Mouse (Mus musculus) urinary bladder, adult 2 months (tissue): Measurements from ENCODE around the gene Tead3. TPM values are rescaled to one million over a fixed set of nuclear protein-coding genes. Genes with fewer than 3 reads are reported as not detected.

Experiments
- DNase-seq: peaks from one replicate; pipeline ENCODE4 v3.0.0; 2022; ENCODE audit warnings: low spot score
- polyA plus RNA-seq: library from polyadenylated mRNA; depleted of rRNA; stranded (reverse); fragments of >200 nt; gene quantifications from 2 replicates; pipeline ENCODE4 v1.2.3, GENCODE M21; 2012; rRNA removed

The Tead3 gene
- polyA plus RNA-seq, 1 experiment = 41.6 TPM

DNA sequence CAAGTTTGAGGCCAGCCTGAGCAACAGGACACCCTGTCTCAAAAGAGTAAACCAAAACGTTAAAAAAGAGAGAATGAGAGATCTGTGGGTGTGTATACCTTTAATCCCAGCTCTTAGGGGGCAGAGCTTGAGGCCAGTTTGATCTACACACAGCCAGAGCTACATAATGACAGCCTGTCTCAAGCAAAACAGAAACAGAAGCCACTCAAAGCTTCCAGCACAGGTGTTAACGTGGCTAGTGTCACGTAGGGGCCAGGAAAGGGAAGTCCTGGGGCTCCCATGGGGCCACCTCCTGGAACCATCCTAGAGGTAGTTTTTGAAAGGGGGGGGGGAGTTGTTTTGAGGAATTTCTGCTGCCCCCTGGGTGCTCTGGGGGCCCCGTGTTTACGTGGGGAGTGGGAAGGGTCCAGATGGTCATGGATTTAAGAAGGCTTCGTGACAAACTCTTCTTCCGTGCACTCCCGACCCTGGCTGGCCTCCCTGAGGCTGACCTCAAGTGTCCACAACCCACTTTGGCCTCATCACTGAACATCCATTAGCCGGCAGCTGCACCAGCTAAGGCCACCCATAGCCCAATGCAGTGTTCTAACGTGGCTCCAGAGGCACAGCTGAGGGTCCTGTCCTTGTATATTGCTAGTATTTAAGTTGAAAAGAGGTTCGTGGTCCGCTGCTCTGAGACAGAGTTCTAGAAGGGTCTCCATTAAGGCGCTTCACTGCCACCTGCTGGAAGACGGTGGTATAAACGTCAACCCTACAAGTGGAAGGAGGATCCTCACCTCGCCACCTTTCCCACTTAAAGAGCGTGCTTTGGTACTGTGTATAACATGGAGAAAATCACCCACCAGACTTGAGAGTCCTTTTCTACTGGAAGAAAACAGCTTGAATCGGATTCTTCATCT lies 42.1 kb downstream of the Tead3 start:
- peak; percentile 66 for DNase-seq

GRCm38 (mm10) chr17:28305172-28305571 lies 45.4 kb downstream of the Tead3 start:
- DNase-seq = no peak

GRCm38 (mm10) chr17:28300850-28301249 lies 49.8 kb downstream of the Tead3 start:
- DNase-seq = no peak

DNA sequence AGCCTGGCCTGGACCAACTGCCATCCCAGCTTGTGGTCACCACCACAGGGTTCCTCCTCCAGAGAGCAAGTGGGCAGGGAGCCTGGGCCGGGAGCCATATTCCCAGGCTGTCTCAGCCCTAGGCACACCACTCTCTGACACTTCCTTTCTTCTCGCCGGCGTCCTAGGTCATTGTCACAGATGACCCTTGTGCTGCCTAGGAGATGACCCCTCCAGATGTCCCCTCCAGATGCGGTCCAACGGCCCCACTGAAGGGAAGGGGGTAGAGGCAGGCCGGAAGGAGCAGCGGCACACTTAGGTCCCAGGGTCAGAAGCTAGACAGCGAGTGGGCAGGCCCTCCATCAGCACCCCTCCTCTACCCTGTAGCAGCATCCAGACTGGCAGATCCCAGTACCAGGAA lies 50.3 kb downstream of the Tead3 start:
- DNase-seq = no peak

GRCm38 (mm10) chr17:28299669-28300320 lies 50.8 kb downstream of the Tead3 start:
- no peak for DNase-seq

GRCm38 (mm10) chr17:28298888-28299287 lies 51.7 kb downstream of the Tead3 start:
- DNase-seq = no peak

DNA sequence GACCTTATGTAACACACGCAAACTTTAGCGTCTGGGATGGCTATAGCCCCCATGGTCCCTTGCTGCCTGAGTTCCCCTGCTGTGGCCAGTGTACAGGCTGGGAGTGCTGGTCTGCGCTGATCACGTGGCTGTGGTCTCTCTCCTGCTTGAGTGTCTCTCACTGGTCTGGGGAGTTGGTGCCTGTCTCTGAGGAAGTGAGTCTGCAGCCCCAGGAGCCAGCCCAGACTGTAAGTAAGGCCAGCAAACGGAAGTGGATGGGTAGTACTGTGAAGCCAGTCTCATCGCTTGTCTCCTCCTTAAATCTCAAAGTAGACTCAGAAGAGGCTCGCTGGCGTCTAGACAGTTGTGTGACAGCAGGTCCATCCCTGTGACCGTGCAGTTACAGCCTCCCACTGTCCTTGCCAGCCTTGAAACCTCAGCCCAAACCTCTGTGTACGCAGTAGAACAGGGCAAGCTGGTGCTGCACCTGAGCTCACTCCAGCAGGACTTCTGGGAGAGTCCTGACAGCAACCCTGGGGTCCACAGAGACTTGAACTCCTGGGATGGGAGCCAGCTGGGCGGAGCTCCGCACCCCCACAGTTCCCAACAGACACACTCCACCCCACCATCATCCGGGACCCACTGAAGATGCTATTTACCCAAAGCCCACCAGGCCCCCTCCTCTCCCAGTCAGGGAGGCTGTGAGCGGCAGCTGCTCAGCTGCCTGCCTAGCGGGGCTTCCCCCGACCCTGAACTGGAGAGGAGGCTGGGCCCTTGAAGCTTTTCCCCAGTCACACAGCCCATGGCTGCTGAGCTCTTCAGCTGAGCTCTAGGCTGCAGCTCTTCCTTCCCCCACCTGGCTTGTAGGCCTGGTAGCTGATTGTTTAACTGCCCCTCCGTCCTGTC lies 55.9 kb downstream of the Tead3 start:
- no peak for DNase-seq

GRCm38 (mm10) chr17:28293716-28294115 lies 56.9 kb downstream of the Tead3 start:
- DNase-seq = no peak

DNA sequence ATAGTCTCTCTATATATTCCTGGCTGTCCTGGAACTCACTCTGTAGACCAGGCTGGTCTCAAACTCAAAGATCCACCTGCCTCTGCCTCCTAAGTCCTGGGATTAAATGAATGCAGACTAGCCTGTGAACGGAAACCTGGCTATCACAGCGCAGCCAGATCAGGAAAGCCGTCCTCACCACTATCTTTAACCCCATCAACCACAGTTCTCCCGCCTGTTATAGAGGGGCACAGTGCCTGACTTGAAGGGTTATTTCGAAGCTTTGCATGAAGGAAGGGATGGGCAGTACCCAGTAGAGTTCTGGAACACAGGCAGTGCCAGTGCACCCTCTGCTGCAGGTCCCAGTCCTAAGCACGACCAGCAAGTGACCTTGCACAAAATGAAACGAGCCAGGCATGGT lies 59.3 kb downstream of the Tead3 start:
- no peak for DNase-seq

DNA sequence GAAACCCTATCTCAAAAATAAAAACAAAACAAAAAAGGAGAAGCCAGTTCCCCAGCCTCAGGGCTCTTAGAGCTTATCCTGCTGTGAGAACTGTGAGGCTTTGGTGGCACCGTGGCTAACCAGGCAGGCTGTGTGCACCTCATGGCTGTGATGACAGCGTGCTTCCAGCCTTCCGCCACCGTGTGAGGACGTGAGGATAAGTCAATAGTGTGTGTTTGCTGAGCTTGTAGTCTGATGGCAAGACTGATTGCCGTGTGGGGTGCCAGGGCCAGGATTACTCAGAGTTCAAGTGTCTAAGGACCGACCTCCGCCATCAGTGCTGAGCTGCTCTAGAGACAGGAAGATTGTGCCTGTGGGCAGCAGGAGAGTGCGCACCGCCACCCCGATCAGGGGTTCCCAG lies 59.9 kb downstream of the Tead3 start:
- no peak for DNase-seq

- DNase-seq = peak; percentile 58
These were observed 60.4 kb downstream of the Tead3 start for GRCm38 (mm10) chr17:28290262-28290661.

- no peak for DNase-seq
These were observed 62.6 kb downstream of the Tead3 start for GRCm38 (mm10) chr17:28287980-28288379.

GRCm38 (mm10) chr17:28287578-28287977 lies 63.0 kb downstream of the Tead3 start:
- no peak for DNase-seq

DNA sequence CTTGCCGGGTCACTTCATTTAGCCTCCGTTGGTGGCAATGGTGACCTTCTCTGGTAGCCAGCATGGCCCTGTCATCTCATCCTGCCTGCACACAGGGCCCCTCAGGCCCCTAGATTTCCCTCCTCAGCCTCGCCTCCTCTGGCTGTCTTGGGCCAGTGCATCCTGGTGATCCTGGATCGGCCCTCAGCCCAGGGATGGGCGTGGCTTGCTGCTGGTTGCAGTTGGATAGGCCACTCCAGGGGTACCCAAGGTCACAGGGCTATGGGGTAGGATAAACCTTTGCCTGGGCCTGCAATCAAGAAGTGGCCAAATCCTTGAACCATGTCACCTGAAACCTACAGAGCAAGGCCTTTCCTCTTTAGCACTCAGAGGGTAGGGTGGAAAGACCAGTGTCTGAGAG lies 63.7 kb downstream of the Tead3 start:
- no peak for DNase-seq

GRCm38 (mm10) chr17:28286133-28286532 lies 64.5 kb downstream of the Tead3 start:
- no peak for DNase-seq

DNA sequence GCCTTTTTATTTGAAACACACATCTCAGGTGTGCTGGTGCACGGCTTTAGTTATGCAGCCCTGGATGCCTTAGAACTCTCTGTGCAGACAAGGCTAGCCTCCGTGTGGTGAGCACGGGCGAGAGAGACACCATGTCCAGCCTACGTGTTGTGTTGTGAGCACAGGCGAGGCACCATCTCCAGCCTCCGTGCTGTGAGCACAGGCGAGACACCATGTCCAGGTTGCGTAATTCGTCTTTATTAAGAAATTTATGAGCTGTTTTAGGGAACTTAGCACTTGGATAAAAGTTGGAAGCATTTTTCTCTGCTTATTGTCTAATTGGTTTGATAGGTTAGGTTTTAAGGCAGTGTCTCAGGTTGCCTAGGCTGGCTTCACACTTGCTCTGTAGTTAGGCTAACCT lies 67.4 kb downstream of the Tead3 start:
- no peak for DNase-seq

DNA sequence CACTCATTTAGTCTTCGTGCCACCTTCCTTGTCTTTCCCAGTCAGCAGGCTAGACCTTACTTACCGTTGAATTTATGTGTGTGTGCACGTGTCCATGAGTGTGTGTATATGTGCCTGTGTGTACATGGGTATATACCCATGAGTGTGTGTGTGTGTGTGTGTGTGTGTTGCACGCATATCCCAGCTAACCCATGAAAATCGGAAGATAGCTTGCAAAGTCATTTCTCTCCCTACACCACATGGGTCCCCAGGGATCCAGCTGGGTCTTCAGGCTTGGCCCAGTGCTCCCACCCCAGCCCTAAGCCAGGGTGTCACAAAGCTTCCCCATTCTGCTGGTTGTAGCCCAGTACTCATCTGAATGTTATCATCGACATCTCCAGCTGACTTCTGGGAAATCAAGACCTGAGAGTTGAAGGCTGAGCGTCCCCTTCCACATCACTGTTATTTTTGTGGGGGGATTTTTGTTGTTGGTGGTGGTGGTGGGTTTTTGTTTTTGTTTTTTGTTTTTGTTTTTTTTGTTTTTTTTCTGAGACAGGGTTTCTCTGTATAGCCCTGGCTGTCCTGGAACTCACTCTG lies 68.7 kb downstream of the Tead3 start:
- DNase-seq = no peak

Other genes starting within 250 kb of the Tead3 start
- 1.6 and 1.8 TPM in 2 replicates for gene Scube3, start 208.7 kb downstream of the Tead3 start, polyA plus RNA-seq
- gene Zfp523, start 173.7 kb downstream of the Tead3 start, polyA plus RNA-seq = 21.0 and 28.3 TPM in 2 replicates
- 20.4 and 22.5 TPM in 2 replicates for gene Def6, start 143.0 kb downstream of the Tead3 start, polyA plus RNA-seq
- 23.8 and 30.0 TPM in 2 replicates for gene Ppard, start 118.1 kb downstream of the Tead3 start, polyA plus RNA-seq
- gene Fance, start 37.3 kb downstream of the Tead3 start, polyA plus RNA-seq = 11.6 and 18.0 TPM in 2 replicates
- 1,892 and 2,281 TPM in 2 replicates for gene Rpl10a, start 22.3 kb downstream of the Tead3 start, polyA plus RNA-seq
- gene Tulp1, start 14.4 kb upstream of the Tead3 start, polyA plus RNA-seq = 0.65 and 0.84 TPM in 2 replicates
- gene Fkbp5, start 166.7 kb upstream of the Tead3 start, polyA plus RNA-seq = 13.5 and 22.6 TPM in 2 replicates
- not detected in 2 replicates for gene Armc12, start 180.0 kb upstream of the Tead3 start, polyA plus RNA-seq
- not detected in 2 replicates for gene Clpsl2, start 198.6 kb upstream of the Tead3 start, polyA plus RNA-seq
- 0.32 and 0.46 TPM in 2 replicates for gene Clps, start 209.9 kb upstream of the Tead3 start, polyA plus RNA-seq
- 0.12 and 0.18 TPM in 2 replicates for gene Lhfpl5, start 224.8 kb upstream of the Tead3 start, polyA plus RNA-seq